Mouse (Mus musculus): Measurements from ENCODE around the gene Myrip. TPM values are rescaled to one million over a fixed set of nuclear protein-coding genes. Genes with fewer than 3 reads are reported as not detected.

The Myrip gene
- polyA plus RNA-seq, 1 experiment from 2014 or later, result 0.43 TPM

- Histone ChIP-seq H3K27me3 (ENCODE audit: low read depth, poor library complexity, severe bottlenecking) (no peaks in the 10 kb centered on the region), H3K4me3 (peak overlapping the region; percentile 100), H3K36me3 (peaks cover 32% of the 10 kb centered on the region), H3K9me3 (replicated peaks) (no peaks in the 10 kb centered on the region), H3K27ac (replicated peaks) (peak overlapping the region; percentile 99), H3K4me1 (peaks cover 21% of the 10 kb centered on the region)
- under 1% methylated on average over 90 of the region's 97 CpGs for WGBS
- peak; percentile 82 for DNase-seq (ENCODE audit: low spot score)
These were observed 191.4 kb downstream of the Myrip start for GRCm38 (mm10) chr9:120492400-120493351.

DNA sequence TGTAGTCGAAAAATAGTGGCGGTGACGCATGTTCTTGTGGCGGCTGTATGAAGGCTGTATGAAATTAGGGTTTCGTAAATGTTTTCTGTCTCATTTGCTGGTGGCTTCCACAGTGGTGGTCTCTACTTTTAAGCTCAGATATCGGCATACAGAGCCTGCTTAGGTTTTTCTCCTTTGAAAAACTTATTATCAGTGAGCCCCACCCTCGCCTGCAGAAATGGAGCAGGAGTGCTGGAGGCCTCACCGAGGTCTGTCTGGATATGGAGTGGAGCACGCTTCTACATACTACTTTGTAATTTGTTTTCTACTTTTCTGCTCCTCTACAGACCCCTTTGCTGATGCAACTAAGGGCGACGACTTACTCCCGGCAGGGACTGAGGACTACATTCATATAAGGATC is 192.5 kb downstream of the Myrip start:
- H3K4me1 ChIP-seq, result peaks cover 21% of the 10 kb centered on the region
- peaks cover 32% of the 10 kb centered on the region for H3K36me3 ChIP-seq
- H3K9me3 ChIP-seq (replicated peaks), result no peaks in the 10 kb centered on the region
- no peak for DNase-seq (ENCODE audit: low spot score)
- 88% methylated on average over 12 of the region's 12 CpGs for WGBS
- H3K27me3 ChIP-seq (ENCODE audit: low read depth, poor library complexity, severe bottlenecking), result no peaks in the 10 kb centered on the region
- peak overlapping the region; percentile 99 for H3K27ac ChIP-seq (replicated peaks)
- peak overlapping the region; percentile 100 for H3K4me3 ChIP-seq

- 13% methylated on average over 3 of the region's 3 CpGs for WGBS
- no peak overlapping the region for H3K27ac ChIP-seq (replicated peaks)
These were observed 195.4 kb downstream of the Myrip start for GRCm38 (mm10) chr9:120496691-120497090.

GRCm38 (mm10) chr9:120497983-120498382 is 196.7 kb downstream of the Myrip start:
- no peaks in the 10 kb centered on the region for H3K27me3 ChIP-seq (ENCODE audit: low read depth, poor library complexity, severe bottlenecking)
- peaks cover 32% of the 10 kb centered on the region for H3K36me3 ChIP-seq
- H3K4me3 ChIP-seq, result no peak overlapping the region
- no peak overlapping the region for H3K27ac ChIP-seq (replicated peaks)
- peaks cover 18% of the 10 kb centered on the region for H3K4me1 ChIP-seq
- no peaks in the 10 kb centered on the region for H3K9me3 ChIP-seq (replicated peaks)
- 80% methylated on average over 5 of the region's 5 CpGs for WGBS
- DNase-seq (ENCODE audit: low spot score), result no peak

More at GRCm38 (mm10) chr9:120496691-120497090, 195.4 kb downstream of the Myrip start:
- Histone ChIP-seq H3K4me3 (no peak overlapping the region), H3K27me3 (ENCODE audit: low read depth, poor library complexity, severe bottlenecking) (no peaks in the 10 kb centered on the region), H3K36me3 (peaks cover 32% of the 10 kb centered on the region), H3K9me3 (replicated peaks) (no peaks in the 10 kb centered on the region), H3K4me1 (peaks cover 21% of the 10 kb centered on the region)
- DNase-seq (ENCODE audit: low spot score), result peak; percentile 65

DNA sequence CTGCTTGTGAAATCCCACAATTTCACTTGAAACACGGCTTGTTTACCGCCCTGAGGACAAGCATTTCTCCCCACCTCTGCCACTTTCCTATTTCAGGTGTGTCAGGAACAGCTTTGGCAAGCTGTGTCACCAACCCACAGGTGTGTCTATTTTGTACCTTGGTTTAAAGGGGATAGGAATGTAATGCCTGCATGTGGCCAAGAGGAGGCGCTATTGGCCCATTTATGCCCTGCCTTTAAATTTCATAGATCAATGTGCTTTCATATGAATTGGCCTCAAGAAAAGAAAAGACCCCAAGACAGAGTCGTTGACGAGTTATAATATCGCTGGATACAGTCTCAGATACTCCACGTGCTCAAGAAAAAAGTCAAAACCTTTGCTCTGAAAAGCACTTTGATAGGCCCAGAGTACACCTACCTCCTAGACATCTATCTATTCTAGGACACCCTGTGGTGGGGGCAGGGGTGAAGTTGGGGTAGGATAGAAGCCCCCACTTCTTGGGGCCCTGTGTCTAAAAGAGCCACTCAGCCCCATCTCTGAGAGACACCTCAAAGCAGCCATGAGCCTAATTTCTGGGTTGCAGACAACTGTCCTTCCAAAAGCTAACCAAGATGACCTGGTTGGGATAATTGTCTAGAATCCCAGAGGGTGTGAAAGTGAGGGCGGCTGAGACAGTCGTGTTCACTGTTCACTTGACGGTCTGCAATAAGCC is 200.0 kb downstream of the Myrip start:
- H3K4me3 ChIP-seq, result no peak overlapping the region
- 0 out of 2 replicates have a peak, but pooled peaks cover 4% of the 10 kb centered on the region for H3K4me1 ChIP-seq
- no peaks in the 10 kb centered on the region for H3K27me3 ChIP-seq (ENCODE audit: low read depth, poor library complexity, severe bottlenecking)
- DNase-seq (ENCODE audit: low spot score), result no peak
- 42% methylated on average over 10 of the region's 10 CpGs for WGBS
- H3K9me3 ChIP-seq (replicated peaks), result peaks cover 13% of the 10 kb centered on the region
- peaks cover 6% of the 10 kb centered on the region for H3K36me3 ChIP-seq
- no peak overlapping the region for H3K27ac ChIP-seq (replicated peaks)

DNA sequence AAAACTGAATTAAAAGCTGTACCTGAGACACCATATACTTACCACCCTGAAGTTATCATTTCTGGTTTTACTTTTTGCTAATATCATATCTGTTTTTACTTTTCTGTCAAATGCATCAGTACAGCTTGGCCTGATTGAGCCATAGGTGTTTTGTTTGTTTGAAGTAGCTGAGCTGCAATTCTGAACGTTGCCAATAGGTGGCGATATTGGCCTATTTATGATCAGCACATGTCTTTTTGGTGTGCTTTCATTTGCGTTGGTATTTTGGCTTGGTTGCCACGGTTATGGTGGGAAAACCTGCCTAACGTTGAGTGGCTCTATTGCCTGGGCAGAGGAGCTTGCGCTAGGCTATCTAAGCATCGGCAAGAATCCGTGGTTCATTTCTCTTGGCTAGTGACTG is 200.7 kb downstream of the Myrip start:
- Histone ChIP-seq H3K4me3 (no peak overlapping the region), H3K9me3 (replicated peaks) (peaks cover 19% of the 10 kb centered on the region), H3K27ac (replicated peaks) (no peak overlapping the region; the same call in 1 of the 2 replicates), H3K27me3 (ENCODE audit: low read depth, poor library complexity, severe bottlenecking) (no peaks in the 10 kb centered on the region), H3K36me3 (0 out of 2 replicates have a peak, but pooled peaks cover 5% of the 10 kb centered on the region), H3K4me1 (0 out of 2 replicates have a peak, but pooled peaks cover 4% of the 10 kb centered on the region)
- peak; percentile 82 for DNase-seq (ENCODE audit: low spot score)
- 11% methylated on average over 8 of the region's 8 CpGs for WGBS

GRCm38 (mm10) chr9:120504423-120504822 is 203.1 kb downstream of the Myrip start:
- WGBS, result 89% methylated on average over 2 of the region's 2 CpGs
- no peak for DNase-seq (ENCODE audit: low spot score)
- no peaks in the 10 kb centered on the region for H3K36me3 ChIP-seq

DNA sequence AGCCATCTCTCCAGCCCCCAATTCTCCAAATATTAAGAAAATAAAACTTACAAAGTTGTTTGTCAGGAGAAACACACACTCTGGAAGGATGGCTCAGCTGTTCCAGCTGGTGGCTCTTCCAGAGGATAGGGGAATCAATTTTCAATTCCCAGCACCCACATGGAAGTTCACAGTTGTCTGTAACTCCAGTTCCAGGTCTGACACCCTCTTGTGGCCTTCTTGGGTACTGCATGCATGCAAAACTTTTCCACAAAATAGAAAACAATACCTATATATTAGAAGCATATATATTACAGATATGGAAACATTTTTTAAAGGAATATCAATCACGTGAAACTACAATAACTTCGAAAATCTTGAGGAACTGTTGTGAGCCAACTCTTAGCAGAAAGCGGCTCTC is 210.5 kb downstream of the Myrip start:
- no peak overlapping the region for H3K4me3 ChIP-seq
- 79% methylated on average over 3 of the region's 3 CpGs for WGBS
- no peak for DNase-seq (ENCODE audit: low spot score)
- no peaks in the 10 kb centered on the region for H3K27me3 ChIP-seq (ENCODE audit: low read depth, poor library complexity, severe bottlenecking)
- peaks cover 12% of the 10 kb centered on the region for H3K9me3 ChIP-seq (replicated peaks)
- no peak overlapping the region for H3K27ac ChIP-seq (replicated peaks)
- no peaks in the 10 kb centered on the region for H3K4me1 ChIP-seq
- H3K36me3 ChIP-seq, result no peaks in the 10 kb centered on the region

More at GRCm38 (mm10) chr9:120504423-120504822, 203.1 kb downstream of the Myrip start:
- no peak overlapping the region for H3K4me3 ChIP-seq
- no peaks in the 10 kb centered on the region for H3K27me3 ChIP-seq (ENCODE audit: low read depth, poor library complexity, severe bottlenecking)
- H3K27ac ChIP-seq (replicated peaks), result no peak overlapping the region
- 0 out of 2 replicates have a peak, but pooled peaks cover 4% of the 10 kb centered on the region for H3K4me1 ChIP-seq
- peaks cover 21% of the 10 kb centered on the region for H3K9me3 ChIP-seq (replicated peaks)

DNA sequence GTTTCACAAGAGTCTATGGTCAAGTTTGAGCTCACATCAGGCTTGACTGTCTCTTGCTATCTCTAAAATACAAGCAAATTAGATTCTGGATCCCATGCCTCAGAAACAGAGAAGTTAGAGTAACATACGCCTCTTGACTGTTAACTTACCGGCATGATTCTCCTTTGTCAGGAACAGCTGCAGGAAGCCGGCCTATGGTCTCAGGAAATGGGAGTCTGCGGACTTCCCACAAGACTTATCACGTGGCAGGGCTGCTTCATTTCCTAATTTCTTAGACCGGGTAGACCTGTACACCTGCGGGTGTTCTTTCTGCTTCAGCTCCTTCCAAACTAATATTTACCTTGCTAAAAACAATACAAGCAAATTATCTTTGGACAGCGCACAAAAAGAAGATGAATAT is 215.4 kb downstream of the Myrip start:
- WGBS, result 92% methylated on average over 8 of the region's 8 CpGs
- no peak for DNase-seq (ENCODE audit: low spot score)
- Histone ChIP-seq H3K4me3 (no peak overlapping the region), H3K27ac (replicated peaks) (no peak overlapping the region), H3K36me3 (no peaks in the 10 kb centered on the region), H3K4me1 (0 out of 2 replicates have a peak, but pooled peaks cover 3% of the 10 kb centered on the region), H3K27me3 (ENCODE audit: low read depth, poor library complexity, severe bottlenecking) (no peaks in the 10 kb centered on the region), H3K9me3 (replicated peaks) (peaks cover 8% of the 10 kb centered on the region; the same call in 1 of the 2 replicates)

GRCm38 (mm10) chr9:120518946-120519345 is 217.6 kb downstream of the Myrip start:
- H3K27me3 ChIP-seq (ENCODE audit: low read depth, poor library complexity, severe bottlenecking), result no peaks in the 10 kb centered on the region
- 77% methylated on average over 3 of the region's 3 CpGs for WGBS
- no peak for DNase-seq (ENCODE audit: low spot score)

GRCm38 (mm10) chr9:120519469-120520125 is 218.3 kb downstream of the Myrip start:
- no peaks in the 10 kb centered on the region for H3K9me3 ChIP-seq (replicated peaks)
- no peak for DNase-seq (ENCODE audit: low spot score)
- H3K27ac ChIP-seq (replicated peaks), result no peak overlapping the region
- no peaks in the 10 kb centered on the region for H3K27me3 ChIP-seq (ENCODE audit: low read depth, poor library complexity, severe bottlenecking)
- no peak overlapping the region for H3K4me3 ChIP-seq
- H3K4me1 ChIP-seq, result 0 out of 2 replicates have a peak, but pooled peaks cover 3% of the 10 kb centered on the region
- no peaks in the 10 kb centered on the region for H3K36me3 ChIP-seq
- WGBS, result 59% methylated on average over 19 of the region's 19 CpGs

More at GRCm38 (mm10) chr9:120518946-120519345, 217.6 kb downstream of the Myrip start:
- H3K36me3 ChIP-seq, result no peaks in the 10 kb centered on the region
- H3K4me3 ChIP-seq, result no peak overlapping the region
- H3K9me3 ChIP-seq (replicated peaks), result no peaks in the 10 kb centered on the region
- H3K27ac ChIP-seq (replicated peaks), result no peak overlapping the region
- 0 out of 2 replicates have a peak, but pooled peaks cover 3% of the 10 kb centered on the region for H3K4me1 ChIP-seq

GRCm38 (mm10) chr9:120521161-120521560 is 219.8 kb downstream of the Myrip start:
- 84% methylated on average over 1 of the region's 1 CpGs for WGBS
- Histone ChIP-seq H3K36me3 (no peaks in the 10 kb centered on the region), H3K27ac (replicated peaks) (no peak overlapping the region), H3K27me3 (ENCODE audit: low read depth, poor library complexity, severe bottlenecking) (no peaks in the 10 kb centered on the region), H3K4me1 (0 out of 2 replicates have a peak, but pooled peaks cover 3% of the 10 kb centered on the region), H3K9me3 (replicated peaks) (no peaks in the 10 kb centered on the region), H3K4me3 (no peak overlapping the region)
- DNase-seq (ENCODE audit: low spot score), result no peak
